Mouse (Mus musculus): ENCODE results near the gene Zfp949.

DNA sequence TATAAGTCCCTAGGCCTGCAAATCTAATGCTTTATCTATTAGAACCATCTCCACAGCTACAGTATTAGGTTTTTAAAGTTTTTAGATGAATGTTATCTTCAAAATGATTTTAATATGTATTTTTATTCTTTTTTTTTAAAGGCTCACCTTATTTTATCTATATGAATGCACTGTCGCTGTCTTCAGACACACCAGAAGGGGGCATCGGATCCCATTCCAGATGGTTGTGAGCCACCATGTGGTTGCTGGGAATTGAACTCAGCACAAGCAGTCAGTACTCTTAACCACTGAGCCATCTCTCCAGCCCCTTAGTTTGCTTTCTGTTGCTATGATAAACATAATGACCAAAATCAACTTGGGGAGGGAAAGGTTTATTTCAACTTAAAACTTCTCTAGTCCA lies 23.5 kb upstream of the Zfp949 start:
- TF ChIP-seq CTCF (IDR thresholded peaks at IDR 0.05; ENCODE audit: control insufficient read depth, insufficient read depth, insufficient replicate concordance, low read depth, low read length) (no peak), POLR2A (IDR thresholded peaks at IDR 0.05; ENCODE audit: control insufficient read depth, low read depth, low read length) (no peak)

Measured in testis, adult 2 months (tissue).